Comparison of ENCODE assay signal across 28 mouse cellular contexts in genomic region chr11:55148461-55148860, GRCm38 (mm10). TPM values are rescaled to one million over a fixed set of nuclear protein-coding genes. Genes with fewer than 3 reads are reported as not detected.
A peak's percentile ranks its signal among the peaks of the same experiment; 100 is the strongest.
DNase-seq lines count a peak whose midpoint lies in the region; ATAC-seq and TF ChIP-seq lines count a peak whose summit lies in the region.
"Had no signal": no experiment of that assay in that cellular context is flagged by ENCODE, and none has a peak within 500 bp of the region (broad histone marks: within the 10 kb centered on the region; RNA-seq: fewer than 3 reads in every experiment).

No protein-coding gene starts in this region.

- peak overlapping the region; percentile 4; the same call in 1 of the 2 replicates for H3K27ac ChIP-seq in spleen, adult 2 months (ENCODE audit: insufficient read depth, low read length)
- H3K27ac ChIP-seq: embryonic facial prominence, embryonic 10.5 days; gastrocnemius, adult 2 months; intestine, embryonic 15.5 days; limb, embryonic 12.5 days; liver, embryonic 13.5 days; lung, embryonic 15.5 days; midbrain, embryonic 12.5 days; neural tube, embryonic 13.5 days had no signal

- no peak for DNase-seq in spleen, adult 2 months (ENCODE audit: low read depth in 1 of 2, low spot score in 2 of 2)
- DNase-seq in spleen, postnatal 14 days (ENCODE audit: low spot score in 2 of 2): no peak
- peak; percentile 55 for DNase-seq in CD4-positive, CD25-positive, alpha-beta regulatory T cell, adult 2 months (ENCODE audit: low read depth, low spot score)
- peak; percentile 63 for DNase-seq in naive thymus-derived CD4-positive, alpha-beta T cell, adult 2 months (ENCODE audit: low read depth)
- DNase-seq in layer of hippocampus, adult 11-12 months (ENCODE audit: low spot score): no peak
- no peak for DNase-seq in cerebellum, adult 11 months
- DNase-seq: adrenal gland, postnatal 36 days; cerebellum, adult 8-10 months; gastrocnemius, adult 2 months; heart, adult 18-20 months; kidney, adult 9 months; kidney, postnatal 4 days; liver, embryonic 13.5 days; right cerebral cortex, adult 18-20 months had no signal

- H3K27me3 ChIP-seq in spleen, adult 2 months (ENCODE audit: control insufficient read depth, insufficient read depth, low read length): no peaks in the 10 kb centered on the region
- H3K27me3 ChIP-seq: intestine, embryonic 15.5 days; limb, embryonic 12.5 days; liver, embryonic 13.5 days; lung, embryonic 15.5 days; midbrain, embryonic 12.5 days; neural tube, embryonic 13.5 days had no signal

- H3K4me1 ChIP-seq in spleen, adult 2 months (ENCODE audit: control insufficient read depth, insufficient read depth, insufficient read length): peaks cover 11% of the 10 kb centered on the region; the same call in 1 of the 2 replicates
- H3K4me1 ChIP-seq: embryonic facial prominence, embryonic 10.5 days; intestine, embryonic 15.5 days; limb, embryonic 12.5 days; liver, embryonic 13.5 days; lung, embryonic 15.5 days; midbrain, embryonic 12.5 days; neural tube, embryonic 13.5 days had no signal

- WGBS in spleen, adult 2 months: 37% methylated on average over 4 of the region's 4 CpGs

- no peaks in the 10 kb centered on the region for H3K36me3 ChIP-seq in spleen, adult 2 months (ENCODE audit: control insufficient read depth, insufficient read depth, low read length)
- H3K36me3 ChIP-seq: embryonic facial prominence, embryonic 10.5 days; intestine, embryonic 15.5 days; limb, embryonic 12.5 days; liver, embryonic 13.5 days; lung, embryonic 15.5 days; midbrain, embryonic 12.5 days; neural tube, embryonic 13.5 days had no signal

- no peak overlapping the region for H3K4me3 ChIP-seq in spleen, adult 2 months (ENCODE audit: extremely low read depth, insufficient read depth, insufficient read length)
- H3K4me3 ChIP-seq: embryonic facial prominence, embryonic 10.5 days; gastrocnemius, adult 2 months; intestine, embryonic 15.5 days; limb, embryonic 12.5 days; liver, embryonic 13.5 days; lung, embryonic 15.5 days; midbrain, embryonic 12.5 days; neural tube, embryonic 13.5 days had no signal

- ATAC-seq in common myeloid progenitor, adult 5-6 weeks (replicated peaks; ENCODE audit: low read depth, poor library complexity, severe bottlenecking): 0 out of 2 replicates have a peak, but pooled peaks have one; percentile 22
- ATAC-seq: intestine, embryonic 15.5 days had no signal

- no peak for TF ChIP-seq POLR2A in spleen, adult 2 months (IDR thresholded peaks at IDR 0.05; ENCODE audit: low read depth, low read length)

- TF ChIP-seq CTCF in spleen, adult 2 months (IDR thresholded peaks at IDR 0.05; ENCODE audit: extremely low read depth, insufficient read depth, insufficient read length, insufficient replicate concordance): no peak

RNA-seq across cellular contexts. Expression of gene Slc36a3, which starts 3.0 kb away (rescaled TPM):
- polyA plus RNA-seq in spleen, adult 2 months (2012; rRNA removed): 1.4 and 1.6 TPM in 2 replicates
- total RNA-seq in common myeloid progenitor, adult 5-6 weeks (2017): not detected in 2 replicates
- total RNA-seq: adrenal gland, postnatal 36 days; ES-E14; gastrocnemius, adult 2 months; heart, adult 18-20 months; layer of hippocampus, postnatal 10 days; left cerebral cortex, adult 8-10 months had no signal
- polyA plus RNA-seq: embryonic facial prominence, embryonic 10.5 days; forebrain, embryonic 11.5 days; heart, embryonic 16.5 days; hindbrain, embryonic 11.5 days; intestine, embryonic 15.5 days; limb, embryonic 12.5 days; liver, embryonic 13.5 days; lung, embryonic 15.5 days; midbrain, embryonic 12.5 days; neural tube, embryonic 13.5 days; stomach, embryonic 14.5 days had no signal

RNA-seq across cellular contexts. Expression of gene Slc36a2, which starts 36.4 kb away (rescaled TPM):
- polyA plus RNA-seq in spleen, adult 2 months (2012; rRNA removed): 10.2 and 12.8 TPM in 2 replicates
- 0.14 TPM in 1 of 2 replicates, not detected in the other for total RNA-seq in common myeloid progenitor, adult 5-6 weeks (2017)
- polyA plus RNA-seq: forebrain, embryonic 11.5 days; midbrain, embryonic 12.5 days had no signal

RNA-seq across cellular contexts. Expression of gene Gm2a, which starts 50.5 kb away (rescaled TPM):
- 98.3 and 128 TPM in 2 replicates for polyA plus RNA-seq in spleen, adult 2 months (2012; rRNA removed)
- 71.7 and 72.2 TPM in 2 replicates for total RNA-seq in common myeloid progenitor, adult 5-6 weeks (2017)

RNA-seq across cellular contexts. Expression of gene Slc36a1, which starts 55.7 kb away (rescaled TPM):
- 25.7 and 26.0 TPM in 2 replicates for polyA plus RNA-seq in spleen, adult 2 months (2012; rRNA removed)
- 5.6 and 6.1 TPM in 2 replicates for total RNA-seq in common myeloid progenitor, adult 5-6 weeks (2017)

Comparison
In these comparisons a context has a peak if more than half of its experiments do, and no peak if none do; other contexts are left out.
1. DNase-seq: peak in CD4-positive, CD25-positive, alpha-beta regulatory T cell, adult 2 months (single experiment) and naive thymus-derived CD4-positive, alpha-beta T cell, adult 2 months (single experiment); none in spleen, adult 2 months (0 of 2), spleen, postnatal 14 days (0 of 2), layer of hippocampus, adult 11-12 months (single experiment) and cerebellum, adult 11 months (single experiment).